Mouse (Mus musculus) limb, embryonic 14.5 days (tissue): ENCODE data around the gene 1700012A03Rik. TPM values are rescaled to one million over a fixed set of nuclear protein-coding genes. Genes with fewer than 3 reads are reported as not detected.

ENCODE experiments used
- ATAC-seq: fragments of 200-750 bp; cut with Nextera tagmentation; 2 replicates; pipeline ENCODE4 v1.8.0; 2017; ENCODE audit warnings: low read depth, moderate number of reproducible peaks, moderate TSS enrichment; ENCODE audit not compliant: low FRiP score
- DNase-seq: peaks from one replicate; pipeline ENCODE4 v3.0.0-alpha.2; 2015; ENCODE audit warnings: low spot score
- H3K27ac ChIP-seq: fragments of 300-500 bp; sonication (generic); replicated peaks from 2 replicates; pipeline ENCODE4 v1.5.1; 2014; ENCODE audit warnings: low read depth, mild to moderate bottlenecking, low read length, moderate library complexity, mixed read lengths
- H3K27me3 ChIP-seq: fragments of 300-500 bp; sonication (generic); 2 replicates; pipeline ENCODE4 v1.6.1; 2014; ENCODE audit warnings: low read length, mixed read lengths; ENCODE audit not compliant: control insufficient read depth, insufficient read depth
- H3K36me3 ChIP-seq: fragments of 300-500 bp; sonication (generic); 2 replicates; pipeline ENCODE4 v1.6.1; 2014; ENCODE audit warnings: mild to moderate bottlenecking, low read length, moderate library complexity, mixed read lengths; ENCODE audit not compliant: control insufficient read depth, insufficient read depth
- H3K4me1 ChIP-seq: fragments of 300-500 bp; sonication (generic); 2 replicates; pipeline ENCODE4 v1.6.1; 2014; ENCODE audit warnings: antibody characterized with exemption, low read length, mixed read lengths; ENCODE audit not compliant: control insufficient read depth, insufficient read depth
- H3K4me2 ChIP-seq: fragments of 300-500 bp; sonication (generic); replicated peaks from 2 replicates; pipeline ENCODE4 v1.6.1; 2014; ENCODE audit warnings: low read depth, mild to moderate bottlenecking, low read length, moderate library complexity; ENCODE audit not compliant: severe bottlenecking
- H3K4me3 ChIP-seq: fragments of 300-500 bp; sonication (generic); replicated peaks from 2 replicates; pipeline ENCODE4 v1.5.1; 2014; ENCODE audit warnings: low read length
- H3K9ac ChIP-seq: fragments of 300-500 bp; sonication (generic); 2 replicates; pipeline ENCODE4 v1.6.1; 2014; ENCODE audit warnings: mild to moderate bottlenecking, low read depth, low read length, moderate library complexity; ENCODE audit not compliant: severe bottlenecking
- H3K9me3 ChIP-seq: fragments of 300-500 bp; sonication (generic); 2 replicates; pipeline ENCODE4 v1.6.1; 2016; ENCODE audit warnings: low read length; ENCODE audit not compliant: control insufficient read depth
- POLR2A ChIP-seq: fragments of 200-500 bp; IDR thresholded peaks from 2 replicates; pipeline ENCODE4 v1.8.0; 2012; ENCODE audit warnings: inconsistent platforms, mild to moderate bottlenecking, moderate library complexity, borderline replicate concordance; ENCODE audit not compliant: insufficient read depth, insufficient read length; ENCODE audit errors: extremely low read depth
- WGBS: fragments of 180-500 bp; shearing (Covaris S2); extraction: QIAGEN DNeasy Blood & Tissue Kit; methylation state at CpG from one replicate; pipeline ENCODE4 v1.1.7; 2014; 5-methylcytosine and 5-hydroxymethylcytosine counted together
- polyA plus RNA-seq, 2 experiments: library from polyadenylated mRNA; depleted of rRNA in 1 of 2; stranded (reverse) in 1 of 2; unstranded in 1 of 2; fragments of >200 nt; fragmentation: Nextera tagmentation in 1 of 2; extraction: Ambion mirVana in 1 of 2; gene quantifications; 2 replicates each; pipeline versions ENCODE4 v1.2.1 to v1.2.3; 2012 to 2014

The 1700012A03Rik gene
- polyA plus RNA-seq, 2 experiments: not detected

- TF ChIP-seq POLR2A: no peak
- DNase-seq: peak; percentile 26
- Histone ChIP-seq H3K27me3 (no peaks in the 10 kb centered on the region), H3K4me2 (no peak overlapping the region), H3K27ac (no peak overlapping the region), H3K36me3 (no peaks in the 10 kb centered on the region), H3K9me3 (no peaks in the 10 kb centered on the region), H3K9ac (no peak overlapping the region), H3K4me3 (no peak overlapping the region), H3K4me1 (0 out of 2 replicates have a peak, but pooled peaks cover 6% of the 10 kb centered on the region)
- peak; percentile 73 for ATAC-seq
- WGBS: 70% methylated on average over 14 of the region's 14 CpGs
Measured at GRCm38 (mm10) chr6:32017406-32018104, 32.5 kb upstream of the 1700012A03Rik start.

DNA sequence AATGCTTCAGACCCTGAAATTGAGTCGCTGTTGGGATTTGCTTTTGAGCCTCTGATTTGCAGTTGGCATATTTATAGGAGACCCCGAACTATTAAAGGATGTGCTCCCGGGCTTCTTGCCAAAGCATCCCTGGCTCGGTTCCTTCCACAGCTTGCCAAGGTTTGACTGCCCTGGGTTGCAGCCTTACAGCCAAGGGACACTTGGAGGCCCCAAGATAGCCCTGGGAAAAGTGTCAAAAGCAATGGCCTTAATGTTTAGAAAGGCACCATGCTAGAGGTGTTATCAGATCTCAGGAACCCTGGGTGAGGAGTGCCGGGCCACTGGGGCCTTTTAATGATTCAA lies 32.0 kb upstream of the 1700012A03Rik start:
- no peak overlapping the region for H3K9ac ChIP-seq
- no peak for TF ChIP-seq POLR2A
- H3K9me3 ChIP-seq: no peaks in the 10 kb centered on the region
- H3K4me2 ChIP-seq: no peak overlapping the region
- DNase-seq (peak; percentile 16), ATAC-seq (no peak; the same call in 1 of the 2 replicates)
- H3K36me3 ChIP-seq: no peaks in the 10 kb centered on the region
- WGBS: 33% methylated on average over 5 of the region's 5 CpGs
- H3K4me1 ChIP-seq: 0 out of 2 replicates have a peak, but pooled peaks cover 6% of the 10 kb centered on the region
- H3K27ac ChIP-seq: no peak overlapping the region
- no peaks in the 10 kb centered on the region for H3K27me3 ChIP-seq
- H3K4me3 ChIP-seq: no peak overlapping the region

GRCm38 (mm10) chr6:32021853-32022536 lies 28.1 kb upstream of the 1700012A03Rik start:
- Histone ChIP-seq H3K4me2 (no peak overlapping the region), H3K36me3 (no peaks in the 10 kb centered on the region), H3K4me3 (no peak overlapping the region), H3K9ac (no peak overlapping the region), H3K4me1 (0 out of 2 replicates have a peak, but pooled peaks cover 6% of the 10 kb centered on the region), H3K27me3 (no peaks in the 10 kb centered on the region), H3K9me3 (no peaks in the 10 kb centered on the region), H3K27ac (no peak overlapping the region)
- DNase-seq: no peak
- WGBS: 84% methylated on average over 10 of the region's 10 CpGs
- no peak for TF ChIP-seq POLR2A
- ATAC-seq: no peak

- no peaks in the 10 kb centered on the region for H3K36me3 ChIP-seq
- H3K27me3 ChIP-seq: no peaks in the 10 kb centered on the region
- H3K4me2 ChIP-seq: no peak overlapping the region
- H3K9ac ChIP-seq: no peak overlapping the region
- H3K27ac ChIP-seq: no peak overlapping the region
- no peaks in the 10 kb centered on the region for H3K9me3 ChIP-seq
- DNase-seq (no peak), ATAC-seq (no peak)
- no peak for TF ChIP-seq POLR2A
- H3K4me1 ChIP-seq: 0 out of 2 replicates have a peak, but pooled peaks cover 4% of the 10 kb centered on the region
- 94% methylated on average over 1 of the region's 1 CpGs for WGBS
- no peak overlapping the region for H3K4me3 ChIP-seq
Measured at GRCm38 (mm10) chr6:32022537-32022869, 27.5 kb upstream of the 1700012A03Rik start.

- no peaks in the 10 kb centered on the region for H3K9me3 ChIP-seq
- H3K4me1 ChIP-seq: no peaks in the 10 kb centered on the region
- H3K36me3 ChIP-seq: no peaks in the 10 kb centered on the region
- no peak overlapping the region for H3K27ac ChIP-seq
- no peak for TF ChIP-seq POLR2A
- 74% methylated on average over 3 of the region's 3 CpGs for WGBS
- H3K4me3 ChIP-seq: no peak overlapping the region
- no peak overlapping the region for H3K9ac ChIP-seq
- ATAC-seq: no peak
- H3K4me2 ChIP-seq: no peak overlapping the region
- no peak for DNase-seq
- no peaks in the 10 kb centered on the region for H3K27me3 ChIP-seq
Measured at GRCm38 (mm10) chr6:32028228-32029009, 21.6 kb upstream of the 1700012A03Rik start.
